Mouse (Mus musculus) lung, embryonic 14.5 days (tissue): ENCODE measurements around the gene Sgpl1. TPM values are rescaled to one million over a fixed set of nuclear protein-coding genes. Genes with fewer than 3 reads are reported as not detected.

Experiments
- ATAC-seq: fragments of 200-750 bp; cut with Nextera tagmentation; 2 replicates; pipeline ENCODE4 v1.8.0; 2017; ENCODE audit warnings: mild to moderate bottlenecking, moderate TSS enrichment, moderate library complexity; ENCODE audit not compliant: insufficient read depth
- DNase-seq: peaks from one replicate; pipeline ENCODE4 v3.0.0-alpha.2; 2015
- H3K27ac ChIP-seq: fragments of 300-500 bp; sonication (generic); 2 replicates; pipeline ENCODE4 v1.5.1; 2014; ENCODE audit warnings: low read depth, mild to moderate bottlenecking, moderate library complexity
- H3K27me3 ChIP-seq: fragments of 300-500 bp; sonication (generic); 2 replicates; pipeline ENCODE4 v1.6.1; 2014; ENCODE audit warnings: low read length, control low read depth; ENCODE audit not compliant: insufficient read depth
- H3K36me3 ChIP-seq: fragments of 300-500 bp; sonication (generic); 2 replicates; pipeline ENCODE4 v1.6.1; 2014; ENCODE audit warnings: control low read depth; ENCODE audit not compliant: insufficient read depth
- H3K4me1 ChIP-seq: fragments of 300-500 bp; sonication (generic); 2 replicates; pipeline ENCODE4 v1.6.1; 2014; ENCODE audit warnings: antibody characterized with exemption, control low read depth; ENCODE audit not compliant: insufficient read depth
- H3K4me2 ChIP-seq: fragments of 300-500 bp; sonication (generic); 2 replicates; pipeline ENCODE4 v1.6.1; 2014; ENCODE audit warnings: mild to moderate bottlenecking
- H3K4me3 ChIP-seq: fragments of 300-500 bp; sonication (generic); 2 replicates; pipeline ENCODE4 v1.5.1; 2014; ENCODE audit warnings: low read depth, low read length
- H3K9ac ChIP-seq: fragments of 300-500 bp; sonication (generic); 2 replicates; pipeline ENCODE4 v1.6.1; 2014
- H3K9me3 ChIP-seq: fragments of 300-500 bp; sonication (generic); 2 replicates; pipeline ENCODE4 v1.6.1; 2016; ENCODE audit warnings: low read depth, low read length, control low read depth
- CTCF ChIP-seq: IDR thresholded peaks from 2 replicates; pipeline ENCODE4 v1.5.1; 2016; ENCODE audit warnings: antibody characterized with exemption, low read depth
- WGBS: fragments of 180-500 bp; shearing (Covaris S2); extraction: QIAGEN DNeasy Blood & Tissue Kit; methylation state at CpG from one replicate; pipeline ENCODE4 v1.1.7; 2014; 5-methylcytosine and 5-hydroxymethylcytosine counted together
- polyA plus RNA-seq: library from polyadenylated mRNA; unstranded; fragments of >200 nt; fragmentation: Nextera tagmentation; extraction: Ambion mirVana; gene quantifications from 2 replicates; pipeline ENCODE4 v1.2.1, GENCODE M21; 2014

Sgpl1 gene
- polyA plus RNA-seq, 1 experiment from 2014 or later, result 77.6 TPM

DNA sequence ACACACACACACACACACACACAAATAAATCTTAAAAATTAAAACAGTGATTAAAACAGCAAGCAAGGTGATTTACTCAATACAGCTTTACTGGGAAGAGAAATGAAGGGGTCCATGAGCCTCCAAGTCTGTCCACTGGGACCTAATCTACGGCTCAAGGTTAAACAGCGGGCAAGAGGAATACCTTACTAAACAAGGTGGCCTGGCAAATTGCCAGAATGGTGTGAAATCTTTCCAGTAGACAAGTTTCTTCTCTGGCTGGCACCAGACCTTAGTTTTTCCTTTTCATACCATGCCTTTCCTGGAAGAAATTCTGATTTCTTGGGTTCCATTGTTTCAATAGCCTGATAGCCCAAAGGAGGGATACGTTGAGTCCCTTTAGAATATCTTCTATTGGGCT, 59.0 kb downstream of the Sgpl1 start:
- peaks cover 7% of the 10 kb centered on the region; the same call in 1 of the 2 replicates for H3K4me1 ChIP-seq
- H3K4me2 ChIP-seq, result no peak overlapping the region
- 70% methylated on average over 3 of the region's 3 CpGs for WGBS
- no peak overlapping the region for H3K4me3 ChIP-seq
- no peaks in the 10 kb centered on the region for H3K9me3 ChIP-seq
- no peak overlapping the region for H3K27ac ChIP-seq
- no peaks in the 10 kb centered on the region for H3K27me3 ChIP-seq
- DNase-seq (peak; percentile 54), ATAC-seq (no peak)
- TF ChIP-seq CTCF, result no peak
- no peak overlapping the region for H3K9ac ChIP-seq
- H3K36me3 ChIP-seq, result peaks cover 2% of the 10 kb centered on the region; the same call in 1 of the 2 replicates

- Histone ChIP-seq H3K36me3 (no peaks in the 10 kb centered on the region), H3K4me1 (peaks cover 7% of the 10 kb centered on the region; the same call in 1 of the 2 replicates), H3K4me2 (no peak overlapping the region), H3K27me3 (no peaks in the 10 kb centered on the region), H3K27ac (no peak overlapping the region), H3K9me3 (no peaks in the 10 kb centered on the region), H3K9ac (no peak overlapping the region), H3K4me3 (no peak overlapping the region)
- DNase-seq, result no peak
- WGBS, result 43% methylated on average over 3 of the region's 3 CpGs
- TF ChIP-seq CTCF, result no peak
- ATAC-seq, result no peak
These were observed 61.0 kb downstream of the Sgpl1 start for GRCm38 (mm10) chr10:61086502-61086901.

GRCm38 (mm10) chr10:61085364-61085763, 62.1 kb downstream of the Sgpl1 start:
- H3K4me1 ChIP-seq, result peaks cover 8% of the 10 kb centered on the region; the same call in 1 of the 2 replicates
- H3K9ac ChIP-seq, result no peak overlapping the region
- H3K4me3 ChIP-seq, result no peak overlapping the region
- H3K36me3 ChIP-seq, result no peaks in the 10 kb centered on the region
- ATAC-seq, result no peak
- no peak overlapping the region for H3K27ac ChIP-seq
- H3K4me2 ChIP-seq, result no peak overlapping the region
- no peak for TF ChIP-seq CTCF
- DNase-seq, result no peak
- H3K27me3 ChIP-seq, result no peaks in the 10 kb centered on the region
- 75% methylated on average over 2 of the region's 2 CpGs for WGBS
- no peaks in the 10 kb centered on the region for H3K9me3 ChIP-seq

GRCm38 (mm10) chr10:61080931-61081255, 66.6 kb downstream of the Sgpl1 start:
- H3K9me3 ChIP-seq, result no peaks in the 10 kb centered on the region
- H3K4me2 ChIP-seq, result no peak overlapping the region
- no peak for DNase-seq
- ATAC-seq, result no peak
- no peak overlapping the region for H3K4me3 ChIP-seq
- H3K36me3 ChIP-seq, result no peaks in the 10 kb centered on the region
- H3K4me1 ChIP-seq, result 0 out of 2 replicates have a peak, but pooled peaks cover 6% of the 10 kb centered on the region
- H3K9ac ChIP-seq, result no peak overlapping the region
- TF ChIP-seq CTCF, result no peak
- H3K27me3 ChIP-seq, result no peaks in the 10 kb centered on the region
- no peak overlapping the region for H3K27ac ChIP-seq
- 60% methylated on average over 11 of the region's 11 CpGs for WGBS

DNA sequence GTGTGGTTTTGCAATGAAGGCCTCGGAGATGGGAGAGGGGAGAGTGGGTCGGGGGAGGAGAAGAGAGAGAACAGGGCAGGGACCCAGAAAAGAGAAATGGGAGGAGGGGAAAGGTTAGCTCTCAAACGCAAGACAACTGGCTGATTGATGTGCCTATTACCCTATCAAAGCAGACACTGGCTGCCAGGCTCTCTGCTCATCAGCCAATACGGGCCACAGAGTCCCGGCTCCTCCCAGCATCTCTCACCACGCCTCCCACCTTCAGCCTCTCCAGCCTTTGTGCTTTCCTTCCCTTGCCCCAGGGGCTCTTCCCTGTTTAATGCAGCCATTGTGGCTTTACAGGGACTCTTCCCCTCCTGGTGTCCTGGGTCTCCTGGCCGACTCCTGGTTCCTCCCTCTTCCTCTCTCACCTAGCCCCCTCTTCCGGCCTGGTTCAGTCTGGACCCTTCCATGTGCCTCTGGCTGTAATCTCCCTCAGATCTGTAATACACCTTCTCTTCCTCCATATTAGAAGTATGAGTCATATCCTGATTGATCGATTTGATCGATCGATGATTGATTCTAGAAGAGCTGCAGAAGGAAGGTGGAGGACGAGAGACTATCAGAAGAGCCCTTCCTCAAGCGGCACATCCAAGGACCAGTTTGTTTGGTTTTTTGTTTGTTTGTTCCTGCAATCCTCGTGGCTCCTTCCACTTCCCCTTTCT, 67.1 kb downstream of the Sgpl1 start:
- Histone ChIP-seq H3K9ac (no peak overlapping the region), H3K36me3 (no peaks in the 10 kb centered on the region), H3K4me3 (no peak overlapping the region), H3K4me2 (peak overlapping the region; percentile 34; the same call in 1 of the 2 replicates), H3K27ac (no peak overlapping the region), H3K27me3 (no peaks in the 10 kb centered on the region), H3K9me3 (no peaks in the 10 kb centered on the region), H3K4me1 (0 out of 2 replicates have a peak, but pooled peaks cover 6% of the 10 kb centered on the region)
- TF ChIP-seq CTCF, result no peak
- DNase-seq, result peak; percentile 81
- ATAC-seq, result peak; percentile 90
- WGBS, result 38% methylated on average over 14 of the region's 14 CpGs

- WGBS, result 75% methylated on average over 3 of the region's 3 CpGs
- Histone ChIP-seq H3K27ac (no peak overlapping the region), H3K4me3 (no peak overlapping the region), H3K4me1 (0 out of 2 replicates have a peak, but pooled peaks cover 6% of the 10 kb centered on the region), H3K27me3 (no peaks in the 10 kb centered on the region), H3K36me3 (no peaks in the 10 kb centered on the region), H3K4me2 (no peak overlapping the region), H3K9me3 (no peaks in the 10 kb centered on the region), H3K9ac (no peak overlapping the region)
- ATAC-seq, result no peak
- TF ChIP-seq CTCF, result no peak
- no peak for DNase-seq
These were observed 71.9 kb downstream of the Sgpl1 start for GRCm38 (mm10) chr10:61075607-61076006.

GRCm38 (mm10) chr10:61074643-61075042, 72.9 kb downstream of the Sgpl1 start:
- ATAC-seq (no peak), DNase-seq (no peak)
- Histone ChIP-seq H3K9ac (no peak overlapping the region), H3K27ac (no peak overlapping the region), H3K36me3 (no peaks in the 10 kb centered on the region), H3K27me3 (no peaks in the 10 kb centered on the region), H3K4me3 (no peak overlapping the region), H3K9me3 (no peaks in the 10 kb centered on the region), H3K4me1 (no peaks in the 10 kb centered on the region), H3K4me2 (no peak overlapping the region)
- WGBS, result 8% methylated on average over 1 of the region's 1 CpGs
- TF ChIP-seq CTCF, result no peak
